Mouse (Mus musculus) granulocyte monocyte progenitor cell, adult 5-6 weeks (primary cell): ENCODE data around the gene Rgcc. TPM values are rescaled to one million over a fixed set of nuclear protein-coding genes. Genes with fewer than 3 reads are reported as not detected.

ENCODE experiments used
- ATAC-seq: replicated peaks from 2 replicates; pipeline ENCODE4 v1.8.0; 2016; ENCODE audit warnings: mild to moderate bottlenecking, moderate TSS enrichment, inconsistent platforms; ENCODE audit not compliant: poor library complexity, severe bottlenecking
- total RNA-seq, 2 experiments: library from RNA; stranded (forward) in 1 of 2; stranded (reverse) in 1 of 2; fragments of 200-712, 200-1000 nt in 1 of 2; fragments of >200 nt in 1 of 2; fragmentation: Nextera tagmentation in 1 of 2; gene quantifications; 2 replicates each; pipeline ENCODE4 v1.2.3; 2014 to 2017

Gene Rgcc
- total RNA-seq, 2 experiments from 2014 or later = 97.4 to 247 TPM

GRCm38 (mm10) chr14:79303150-79303549, 1.7 kb upstream of the Rgcc start:
- no peak for ATAC-seq

GRCm38 (mm10) chr14:79300641-79301350, 649 bp downstream of the Rgcc start:
- peak; percentile 13 for ATAC-seq

- ATAC-seq = peak; percentile 8
Measured at GRCm38 (mm10) chr14:79299796-79300195, 1.6 kb downstream of the Rgcc start.

GRCm38 (mm10) chr14:79299230-79299629, 2.2 kb downstream of the Rgcc start:
- ATAC-seq = no peak

- ATAC-seq = no peak
Measured at GRCm38 (mm10) chr14:79298314-79298992, 3.0 kb downstream of the Rgcc start.

- no peak for ATAC-seq
Measured at GRCm38 (mm10) chr14:79296836-79297235, 4.6 kb downstream of the Rgcc start.

GRCm38 (mm10) chr14:79296201-79296600, 5.2 kb downstream of the Rgcc start:
- no peak for ATAC-seq

GRCm38 (mm10) chr14:79295579-79295978, 5.9 kb downstream of the Rgcc start:
- ATAC-seq = no peak

- ATAC-seq = no peak
Measured at GRCm38 (mm10) chr14:79294950-79295349, 6.5 kb downstream of the Rgcc start.

GRCm38 (mm10) chr14:79294051-79294814, 7.2 kb downstream of the Rgcc start:
- ATAC-seq = no peak

- ATAC-seq = peak; percentile 52
Measured at GRCm38 (mm10) chr14:79293119-79293780, 8.2 kb downstream of the Rgcc start.

- ATAC-seq = no peak
Measured at GRCm38 (mm10) chr14:79291629-79292028, 9.8 kb downstream of the Rgcc start.

GRCm38 (mm10) chr14:79290683-79291425, 10.6 kb downstream of the Rgcc start:
- peak; percentile 47 for ATAC-seq

GRCm38 (mm10) chr14:79289909-79290308, 11.5 kb downstream of the Rgcc start:
- peak; percentile 56 for ATAC-seq

GRCm38 (mm10) chr14:79288280-79288679, 13.2 kb downstream of the Rgcc start:
- ATAC-seq = no peak

GRCm38 (mm10) chr14:79287251-79287863, 14.1 kb downstream of the Rgcc start:
- ATAC-seq = peak; percentile 31

- ATAC-seq = no peak
Measured at GRCm38 (mm10) chr14:79285549-79285948, 15.9 kb downstream of the Rgcc start.

- ATAC-seq = no peak
Measured at GRCm38 (mm10) chr14:79284616-79285015, 16.8 kb downstream of the Rgcc start.

GRCm38 (mm10) chr14:79283952-79284351, 17.5 kb downstream of the Rgcc start:
- ATAC-seq = no peak
